Mouse (Mus musculus) c-Kit-positive CD71-negative TER-119-negative erythroid progenitor cells, embryonic 14.5 days (primary cell): ENCODE measurements around the gene Tet3.

ENCODE experiments used
- DNase-seq: peaks from one replicate; pipeline ENCODE4 v3.0.0-alpha.2; 2013; ENCODE audit warnings: low read depth

The Tet3 gene

GRCm38 (mm10) chr6:83439781-83440180 is 19.1 kb downstream of the Tet3 start:
- DNase-seq = no peak

GRCm38 (mm10) chr6:83439119-83439767 is 19.6 kb downstream of the Tet3 start:
- no peak for DNase-seq

GRCm38 (mm10) chr6:83438584-83438983 is 20.3 kb downstream of the Tet3 start:
- no peak for DNase-seq

- no peak for DNase-seq
Observed at GRCm38 (mm10) chr6:83437802-83438201, 21.1 kb downstream of the Tet3 start.

- DNase-seq = no peak
Observed at GRCm38 (mm10) chr6:83437225-83437624, 21.7 kb downstream of the Tet3 start.

- no peak for DNase-seq
Observed at GRCm38 (mm10) chr6:83436547-83436946, 22.3 kb downstream of the Tet3 start.

GRCm38 (mm10) chr6:83435174-83435573 is 23.7 kb downstream of the Tet3 start:
- no peak for DNase-seq

GRCm38 (mm10) chr6:83433546-83433945 is 25.3 kb downstream of the Tet3 start:
- DNase-seq = no peak

- no peak for DNase-seq
Observed at GRCm38 (mm10) chr6:83432966-83433365, 25.9 kb downstream of the Tet3 start.

GRCm38 (mm10) chr6:83427968-83428731 is 30.7 kb downstream of the Tet3 start:
- no peak for DNase-seq

- no peak for DNase-seq
Observed at GRCm38 (mm10) chr6:83427512-83427911, 31.4 kb downstream of the Tet3 start.

GRCm38 (mm10) chr6:83426576-83426975 is 32.3 kb downstream of the Tet3 start:
- no peak for DNase-seq

- DNase-seq = no peak
Observed at GRCm38 (mm10) chr6:83424053-83424404, 34.9 kb downstream of the Tet3 start.

- no peak for DNase-seq
Observed at GRCm38 (mm10) chr6:83423400-83424052, 35.4 kb downstream of the Tet3 start.

- no peak for DNase-seq
Observed at GRCm38 (mm10) chr6:83421866-83422649, 36.8 kb downstream of the Tet3 start.

- no peak for DNase-seq
Observed at GRCm38 (mm10) chr6:83419516-83419915, 39.4 kb downstream of the Tet3 start.

GRCm38 (mm10) chr6:83417531-83417930 is 41.4 kb downstream of the Tet3 start:
- DNase-seq = no peak

GRCm38 (mm10) chr6:83417104-83417502 is 41.8 kb downstream of the Tet3 start:
- DNase-seq = no peak

- DNase-seq = no peak
Observed at GRCm38 (mm10) chr6:83416261-83417103, 42.4 kb downstream of the Tet3 start.

GRCm38 (mm10) chr6:83415356-83415940 is 43.4 kb downstream of the Tet3 start:
- DNase-seq = no peak
